Mouse (Mus musculus): ENCODE results near the gene Gm9195. TPM values are rescaled to one million over a fixed set of nuclear protein-coding genes. Genes with fewer than 3 reads are reported as not detected.

Gene Gm9195
- polyA plus RNA-seq, 1 experiment from 2014 or later = not detected

DNA sequence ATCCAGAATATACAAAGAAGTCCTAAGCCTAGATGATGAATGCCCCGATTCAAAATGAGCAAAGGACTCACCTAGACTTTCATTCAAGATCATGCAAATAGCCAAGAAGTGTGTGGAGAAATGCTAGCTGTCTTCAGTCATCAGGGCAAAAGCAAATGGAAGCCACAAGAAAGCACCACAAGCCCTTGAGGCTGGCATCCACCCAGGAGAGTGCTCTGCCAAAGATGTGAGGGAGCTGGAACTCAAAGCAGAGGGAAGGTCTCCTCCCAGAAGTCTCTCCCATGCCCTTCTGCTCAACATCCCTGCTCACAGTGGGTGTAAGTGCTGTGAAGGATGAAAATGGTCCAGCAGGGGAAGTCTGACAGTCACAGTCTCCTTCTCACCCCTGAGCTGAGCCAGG lies 52.7 kb downstream of the Gm9195 start:
- Histone ChIP-seq H3K4me2 (replicated peaks) (no peak overlapping the region), H3K27ac (replicated peaks) (no peak overlapping the region), H3K9me3 (no peaks in the 10 kb centered on the region), H3K36me3 (no peaks in the 10 kb centered on the region), H3K4me3 (no peak overlapping the region), H3K9ac (replicated peaks) (no peak overlapping the region), H3K27me3 (no peaks in the 10 kb centered on the region), H3K4me1 (no peaks in the 10 kb centered on the region)
- WGBS = 85% methylated on average over 1 of the region's 1 CpGs
- no peak for ATAC-seq (ENCODE audit: low FRiP score, low read depth)

DNA sequence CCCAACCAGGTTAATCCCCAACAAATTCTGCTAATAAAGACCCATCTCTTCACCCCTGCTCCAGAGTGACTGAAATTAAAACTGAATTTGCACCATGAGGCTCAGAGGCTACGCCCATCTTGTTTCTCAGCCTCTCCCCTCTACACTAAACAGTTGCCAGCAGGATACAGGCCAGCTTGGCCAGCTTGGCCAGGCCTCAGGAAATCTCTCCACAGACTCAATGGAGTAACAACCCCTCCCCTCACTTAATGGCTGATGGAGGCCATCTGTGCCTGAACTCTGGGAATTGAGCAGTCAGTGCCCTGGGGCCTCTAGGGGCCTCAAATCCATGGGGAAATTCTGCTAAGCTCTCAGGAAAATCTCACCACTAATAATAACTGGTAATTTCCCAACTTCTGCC lies 101.9 kb downstream of the Gm9195 start:
- 69% methylated on average over 1 of the region's 1 CpGs for WGBS
- no peak overlapping the region for H3K4me3 ChIP-seq
- H3K36me3 ChIP-seq = no peaks in the 10 kb centered on the region
- no peak for ATAC-seq (ENCODE audit: low FRiP score, low read depth)
- no peaks in the 10 kb centered on the region for H3K9me3 ChIP-seq
- H3K27ac ChIP-seq (replicated peaks) = no peak overlapping the region
- no peaks in the 10 kb centered on the region for H3K27me3 ChIP-seq
- H3K4me1 ChIP-seq = 0 out of 2 replicates have a peak, but pooled peaks cover 2% of the 10 kb centered on the region
- no peak overlapping the region for H3K4me2 ChIP-seq (replicated peaks)
- no peak overlapping the region for H3K9ac ChIP-seq (replicated peaks)

DNA sequence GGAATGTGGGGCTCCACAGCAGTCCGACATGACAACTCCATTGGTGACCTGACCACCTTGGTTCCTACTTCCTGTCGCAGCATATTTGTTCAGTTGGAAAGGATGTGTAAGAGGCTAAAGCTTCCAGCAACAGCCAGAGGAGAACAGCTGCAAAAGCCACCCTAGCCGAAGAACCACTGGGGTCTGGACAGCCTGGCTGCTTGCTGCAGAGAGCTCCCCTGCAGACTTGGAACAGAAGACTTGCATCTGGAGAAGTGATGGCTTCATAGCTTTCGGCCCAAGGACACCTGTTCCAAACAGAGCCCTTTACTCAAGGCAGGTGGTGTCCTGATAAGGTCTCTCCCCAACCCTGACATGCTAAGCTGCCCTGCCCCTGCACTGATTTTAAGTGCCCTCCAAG lies 102.3 kb downstream of the Gm9195 start:
- H3K27me3 ChIP-seq = no peaks in the 10 kb centered on the region
- WGBS = 85% methylated on average over 4 of the region's 4 CpGs
- H3K9ac ChIP-seq (replicated peaks) = no peak overlapping the region
- ATAC-seq (ENCODE audit: low FRiP score, low read depth) = no peak
- 0 out of 2 replicates have a peak, but pooled peaks cover 2% of the 10 kb centered on the region for H3K4me1 ChIP-seq
- no peak overlapping the region for H3K27ac ChIP-seq (replicated peaks)
- no peaks in the 10 kb centered on the region for H3K9me3 ChIP-seq
- no peak overlapping the region for H3K4me2 ChIP-seq (replicated peaks)
- no peak overlapping the region for H3K4me3 ChIP-seq
- H3K36me3 ChIP-seq = no peaks in the 10 kb centered on the region

DNA sequence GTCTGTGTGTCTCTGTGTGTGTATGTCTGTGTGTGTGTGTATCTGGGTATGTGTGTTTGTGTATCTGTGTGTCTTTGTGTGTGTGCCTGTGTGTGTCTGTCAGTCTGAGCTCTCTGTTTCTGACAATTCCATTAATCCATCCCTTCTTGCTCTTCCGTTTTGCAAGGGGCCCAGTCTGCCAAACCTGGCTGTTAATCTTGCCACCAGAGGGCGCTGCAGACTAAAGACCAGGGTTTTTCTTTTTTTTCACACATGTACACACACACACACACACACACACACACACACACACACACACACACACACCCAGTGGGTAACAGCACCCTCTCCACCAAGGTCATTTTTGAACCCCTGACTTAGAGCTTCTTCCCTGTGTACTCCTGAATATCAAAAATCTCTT lies 114.4 kb downstream of the Gm9195 start:
- H3K27me3 ChIP-seq = no peaks in the 10 kb centered on the region
- no peak overlapping the region for H3K4me3 ChIP-seq
- 0% methylated on average over 2 of the region's 2 CpGs for WGBS
- no peaks in the 10 kb centered on the region for H3K9me3 ChIP-seq
- no peak overlapping the region for H3K4me2 ChIP-seq (replicated peaks)
- no peak overlapping the region for H3K9ac ChIP-seq (replicated peaks)
- no peaks in the 10 kb centered on the region for H3K36me3 ChIP-seq
- no peaks in the 10 kb centered on the region for H3K4me1 ChIP-seq
- ATAC-seq (ENCODE audit: low FRiP score, low read depth) = no peak
- no peak overlapping the region for H3K27ac ChIP-seq (replicated peaks)

Other genes with a start within 250 kb of the Gm9195 start
- 43.5 and 47.9 TPM in 2 replicates for gene Fndc3a, start 218.2 kb upstream of the Gm9195 start, polyA plus RNA-seq (2016; fragmentation: Nextera tagmentation; extraction: Ambion mirVana)